16 mouse cellular contexts compared by ENCODE assay signal in the genomic region with DNA sequence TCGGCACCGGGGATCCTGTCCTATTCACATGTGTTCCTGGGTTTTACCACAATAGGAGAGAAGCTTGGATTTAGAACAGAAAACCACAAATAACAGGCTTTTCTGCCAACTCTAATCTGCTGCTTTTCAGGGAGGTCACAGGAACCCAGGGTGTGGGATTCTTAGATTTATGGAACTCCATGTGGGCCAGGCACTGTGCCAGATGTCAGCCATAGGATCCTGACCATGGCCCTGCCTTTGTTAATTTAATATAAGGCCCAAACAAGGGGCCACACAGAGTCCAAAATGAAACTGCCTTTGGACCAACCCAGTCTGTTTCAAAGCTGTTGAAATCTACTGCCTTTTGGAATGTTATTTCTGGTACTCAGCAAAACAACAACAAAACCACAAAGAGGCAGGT. TPM values are rescaled to one million over a fixed set of nuclear protein-coding genes. Genes with fewer than 3 reads are reported as not detected.
DNase-seq lines count a peak whose midpoint lies in the region; ATAC-seq and TF ChIP-seq lines count a peak whose summit lies in the region.
"Had no signal": no experiment of that assay in that cellular context is flagged by ENCODE, and none has a peak within 500 bp of the region (broad histone marks: within the 10 kb centered on the region; RNA-seq: fewer than 3 reads in every experiment).

No protein-coding gene starts in this region.

- no peaks in the 10 kb centered on the region for H3K36me3 ChIP-seq in limb, embryonic 14.5 days (ENCODE audit: control insufficient read depth, insufficient read depth, low read length)
- H3K36me3 ChIP-seq in limb, embryonic 10.5 days, result no peaks in the 10 kb centered on the region
- H3K36me3 ChIP-seq: forebrain, embryonic 15.5 days; G1E; liver, embryonic 13.5 days; lung, embryonic 15.5 days had no signal

- ATAC-seq in limb, embryonic 14.5 days (ENCODE audit: low FRiP score, low read depth), result no peak; the same call in 1 of the 2 replicates
- ATAC-seq: CD4-positive, CD25-positive, alpha-beta regulatory T cell, adult 4 months; forebrain, embryonic 15.5 days had no signal

- H3K27me3 ChIP-seq in limb, embryonic 14.5 days (ENCODE audit: control insufficient read depth, insufficient read depth, low read length), result no peaks in the 10 kb centered on the region
- peaks cover 15% of the 10 kb centered on the region; the same call in 1 of the 2 replicates for H3K27me3 ChIP-seq in limb, embryonic 10.5 days (ENCODE audit: low read depth, poor library complexity, severe bottlenecking)
- H3K27me3 ChIP-seq: forebrain, embryonic 15.5 days; lung, embryonic 15.5 days had no signal

- 40% methylated on average over 2 of the region's 2 CpGs for WGBS in limb, embryonic 14.5 days
- 85% methylated on average over 2 of the region's 2 CpGs for WGBS in limb, embryonic 10.5 days

- DNase-seq in limb, embryonic 14.5 days (ENCODE audit: low spot score), result peak; percentile 35
- no peak for DNase-seq in limb, embryonic 10.5 days (ENCODE audit: low spot score)
- DNase-seq in 3T3-L1 (ENCODE audit: low read depth, low spot score), result peak; percentile 5
- peak; percentile 29 for DNase-seq in MN1 (ENCODE audit: low spot score)
- peak; percentile 7 for DNase-seq in fibroblast of lung, adult 2 months (ENCODE audit: low read depth)
- DNase-seq in urinary bladder, adult 18-20 months (ENCODE audit: low spot score in 2 of 2), result no peak
- no peak for DNase-seq in frontal cortex, postnatal 36 days (ENCODE audit: low spot score in 2 of 2)
- DNase-seq: cerebellum, adult 11 months; cerebellum, postnatal 36 days; layer of hippocampus, postnatal 36 days; liver, embryonic 13.5 days; right cerebral cortex, adult 18-20 months had no signal

- H3K4me1 ChIP-seq in limb, embryonic 14.5 days (ENCODE audit: control insufficient read depth, insufficient read depth, low read length), result peaks cover 24% of the 10 kb centered on the region
- H3K4me1 ChIP-seq in limb, embryonic 10.5 days, result peaks cover 43% of the 10 kb centered on the region
- H3K4me1 ChIP-seq: liver, embryonic 13.5 days had no signal

- H3K27ac ChIP-seq in limb, embryonic 14.5 days (replicated peaks; ENCODE audit: low read depth, low read length), result no peak overlapping the region
- no peak overlapping the region for H3K27ac ChIP-seq in limb, embryonic 10.5 days
- H3K27ac ChIP-seq: liver, embryonic 13.5 days; lung, embryonic 15.5 days had no signal

- H3K4me2 ChIP-seq in limb, embryonic 14.5 days (replicated peaks; ENCODE audit: low read depth, low read length, severe bottlenecking), result no peak overlapping the region
- H3K4me2 ChIP-seq: forebrain, embryonic 15.5 days; liver, embryonic 13.5 days; lung, embryonic 15.5 days had no signal

- H3K9me3 ChIP-seq in limb, embryonic 14.5 days (ENCODE audit: control insufficient read depth, low read length), result no peaks in the 10 kb centered on the region
- H3K9me3 ChIP-seq in limb, embryonic 10.5 days (replicated peaks), result no peaks in the 10 kb centered on the region
- H3K9me3 ChIP-seq: forebrain, embryonic 15.5 days; G1E; liver, embryonic 13.5 days; lung, embryonic 15.5 days had no signal

- TF ChIP-seq POLR2A in limb, embryonic 14.5 days (IDR thresholded peaks at IDR 0.05; ENCODE audit: borderline replicate concordance, extremely low read depth, insufficient read depth, insufficient read length), result no peak

- no peak overlapping the region for H3K4me3 ChIP-seq in limb, embryonic 14.5 days (replicated peaks; ENCODE audit: low read length)
- H3K4me3 ChIP-seq in limb, embryonic 10.5 days, result no peak overlapping the region
- H3K4me3 ChIP-seq: forebrain, embryonic 15.5 days; liver, embryonic 13.5 days; lung, embryonic 15.5 days had no signal

- H3K9ac ChIP-seq in limb, embryonic 14.5 days (ENCODE audit: low read depth, low read length, severe bottlenecking), result no peak overlapping the region
- H3K9ac ChIP-seq: forebrain, embryonic 15.5 days; liver, embryonic 13.5 days; lung, embryonic 15.5 days had no signal

RNA-seq across cellular contexts. Expression of gene Tox2, which starts 8.9 kb away (rescaled TPM):
- 10.3 and 17.1 TPM in 2 replicates for polyA plus RNA-seq in limb, embryonic 14.5 days (2012; rRNA removed)
- 4.8 and 5.6 TPM in 2 replicates for polyA plus RNA-seq in limb, embryonic 14.5 days (2014; fragmentation: Nextera tagmentation; extraction: Ambion mirVana)
- polyA plus RNA-seq in limb, embryonic 10.5 days (2016; fragmentation: Nextera tagmentation; extraction: Ambion mirVana), result 0.48 and 1.8 TPM in 2 replicates
- polyA plus RNA-seq: G1E had no signal

Comparison
In these comparisons a context has a peak if more than half of its experiments do, and no peak if none do; other contexts are left out.
1. DNase-seq: peak in limb, embryonic 14.5 days (single experiment), 3T3-L1 (single experiment), MN1 (single experiment) and fibroblast of lung, adult 2 months (single experiment); none in limb, embryonic 10.5 days (single experiment), urinary bladder, adult 18-20 months (0 of 2) and frontal cortex, postnatal 36 days (0 of 2).